Mouse (Mus musculus): ENCODE results near the gene Pigp.

- TF ChIP-seq EP300 (IDR thresholded peaks at IDR 0.05; ENCODE audit: insufficient read depth, low read depth, low read length) (no peak), CTCF (IDR thresholded peaks at IDR 0.05) (no peak)
These were observed 734 bp downstream of the Pigp start for GRCm38 (mm10) chr16:94370915-94371300.

All from heart, adult 2 months (tissue).